8 mouse cellular contexts compared by ENCODE assay signal in the genomic region with DNA sequence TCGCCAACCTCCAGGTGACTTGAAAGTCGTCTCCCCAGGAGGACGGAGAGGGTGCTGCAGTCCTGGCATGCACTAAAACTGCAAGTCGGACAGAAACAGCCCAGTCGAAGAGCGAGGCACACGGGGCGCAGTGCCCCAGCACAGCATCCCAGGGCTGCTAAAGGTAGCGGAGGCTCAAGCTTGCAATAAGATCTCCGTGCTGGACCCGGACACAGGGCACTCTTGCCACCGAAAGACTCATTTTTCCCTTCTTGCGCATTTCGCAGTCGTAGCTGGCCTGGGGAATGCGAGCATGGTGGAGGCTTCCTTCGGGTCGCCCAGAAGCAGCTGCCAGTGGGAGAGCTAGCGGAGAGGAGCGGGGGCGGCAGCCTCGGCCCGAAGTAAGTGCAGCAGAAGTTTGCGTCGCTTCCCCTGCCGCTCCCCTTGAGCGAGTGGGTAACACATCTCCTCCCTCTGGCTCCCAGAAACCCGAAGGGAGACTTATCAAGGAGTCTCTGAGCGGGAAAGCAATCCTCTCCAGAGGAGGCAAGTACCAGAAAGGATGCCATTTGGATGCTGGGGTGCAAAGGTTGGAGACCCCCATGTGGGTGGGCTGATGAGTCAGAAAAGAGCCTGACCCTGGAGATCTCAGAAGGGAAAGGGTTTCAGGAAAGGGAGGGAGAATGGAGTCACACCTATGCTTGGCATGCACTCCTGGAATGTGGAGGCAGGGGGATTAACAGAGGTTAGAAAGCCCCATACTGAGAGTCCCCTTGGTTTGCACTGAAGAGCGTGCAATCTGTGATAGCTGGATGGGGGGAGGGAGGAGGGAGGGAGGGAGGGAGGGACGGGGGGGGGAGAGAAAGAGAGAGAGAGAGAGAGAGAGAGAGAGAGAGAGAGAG. TPM values are rescaled to one million over a fixed set of nuclear protein-coding genes. Genes with fewer than 3 reads are reported as not detected.
DNase-seq lines count a peak whose midpoint lies in the region; ATAC-seq lines count a peak whose summit lies in the region.

No protein-coding gene starts in this region.

- H3K9ac ChIP-seq in heart, embryonic 15.5 days: no peak overlapping the region

- peaks cover 15% of the 10 kb centered on the region for H3K4me1 ChIP-seq in heart, embryonic 15.5 days (replicated peaks)
- peaks cover 16% of the 10 kb centered on the region for H3K4me1 ChIP-seq in limb, embryonic 10.5 days

- WGBS in heart, embryonic 15.5 days: under 1% methylated on average over 31 of the region's 31 CpGs
- under 1% methylated on average over 30 of the region's 31 CpGs for WGBS in limb, embryonic 10.5 days

- DNase-seq in heart, adult 9 months (ENCODE audit: low spot score in 2 of 2): no peak
- peak; percentile 28 for DNase-seq in WW6 (ENCODE audit: low read depth, low spot score)
- peak; percentile 35 to 46 for DNase-seq in frontal cortex, postnatal 25 days (ENCODE audit: low spot score in 2 of 2)
- peak; percentile 73 for DNase-seq in limb, embryonic 10.5 days (ENCODE audit: low spot score)
- peak; percentile 67 for DNase-seq in right cerebral cortex, postnatal 25 days
- DNase-seq in cerebellum, adult 9-11 months: no peak
- no peak for DNase-seq in cerebellum, adult 9-10 months

- ATAC-seq in heart, embryonic 15.5 days (replicated peaks; ENCODE audit: insufficient number of reproducible peaks, insufficient read depth, low FRiP score, low read depth): peak; percentile 39

- peak overlapping the region; percentile 48 for H3K4me3 ChIP-seq in heart, embryonic 15.5 days
- H3K4me3 ChIP-seq in limb, embryonic 10.5 days: peak overlapping the region; percentile 61

- no peaks in the 10 kb centered on the region for H3K9me3 ChIP-seq in heart, embryonic 15.5 days (replicated peaks)
- no peaks in the 10 kb centered on the region for H3K9me3 ChIP-seq in limb, embryonic 10.5 days (replicated peaks)

- H3K36me3 ChIP-seq in heart, embryonic 15.5 days: no peaks in the 10 kb centered on the region
- no peaks in the 10 kb centered on the region for H3K36me3 ChIP-seq in limb, embryonic 10.5 days

- peak overlapping the region; percentile 88 for H3K4me2 ChIP-seq in heart, embryonic 15.5 days

- H3K27me3 ChIP-seq in heart, embryonic 15.5 days: peaks cover 39% of the 10 kb centered on the region
- peaks cover 55% of the 10 kb centered on the region for H3K27me3 ChIP-seq in limb, embryonic 10.5 days (ENCODE audit: low read depth, poor library complexity, severe bottlenecking)

- H3K27ac ChIP-seq in heart, embryonic 15.5 days: no peak overlapping the region
- no peak overlapping the region for H3K27ac ChIP-seq in limb, embryonic 10.5 days

RNA-seq across cellular contexts. Expression of a gene that starts 0.6 kb away (rescaled TPM):
- polyA plus RNA-seq in heart, embryonic 15.5 days (2015; fragmentation: Nextera tagmentation; extraction: Ambion mirVana): 8.1 and 10.1 TPM in 2 replicates
- 11.4 and 13.5 TPM in 2 replicates for polyA plus RNA-seq in limb, embryonic 10.5 days (2016; fragmentation: Nextera tagmentation; extraction: Ambion mirVana)

Comparison
In these comparisons a context has a peak if more than half of its experiments do, and no peak if none do; other contexts are left out.
1. DNase-seq: peak in WW6 (single experiment), frontal cortex, postnatal 25 days (2 of 2), limb, embryonic 10.5 days (single experiment) and right cerebral cortex, postnatal 25 days (single experiment); none in heart, adult 9 months (0 of 2), cerebellum, adult 9-11 months (single experiment) and cerebellum, adult 9-10 months (single experiment).